Mouse (Mus musculus): ENCODE measurements around the gene Vrk2. TPM values are rescaled to one million over a fixed set of nuclear protein-coding genes. Genes with fewer than 3 reads are reported as not detected.

Gene Vrk2
- 0.80 and 1.2 TPM in 2 replicates for polyA plus RNA-seq (2012; rRNA removed)

DNA sequence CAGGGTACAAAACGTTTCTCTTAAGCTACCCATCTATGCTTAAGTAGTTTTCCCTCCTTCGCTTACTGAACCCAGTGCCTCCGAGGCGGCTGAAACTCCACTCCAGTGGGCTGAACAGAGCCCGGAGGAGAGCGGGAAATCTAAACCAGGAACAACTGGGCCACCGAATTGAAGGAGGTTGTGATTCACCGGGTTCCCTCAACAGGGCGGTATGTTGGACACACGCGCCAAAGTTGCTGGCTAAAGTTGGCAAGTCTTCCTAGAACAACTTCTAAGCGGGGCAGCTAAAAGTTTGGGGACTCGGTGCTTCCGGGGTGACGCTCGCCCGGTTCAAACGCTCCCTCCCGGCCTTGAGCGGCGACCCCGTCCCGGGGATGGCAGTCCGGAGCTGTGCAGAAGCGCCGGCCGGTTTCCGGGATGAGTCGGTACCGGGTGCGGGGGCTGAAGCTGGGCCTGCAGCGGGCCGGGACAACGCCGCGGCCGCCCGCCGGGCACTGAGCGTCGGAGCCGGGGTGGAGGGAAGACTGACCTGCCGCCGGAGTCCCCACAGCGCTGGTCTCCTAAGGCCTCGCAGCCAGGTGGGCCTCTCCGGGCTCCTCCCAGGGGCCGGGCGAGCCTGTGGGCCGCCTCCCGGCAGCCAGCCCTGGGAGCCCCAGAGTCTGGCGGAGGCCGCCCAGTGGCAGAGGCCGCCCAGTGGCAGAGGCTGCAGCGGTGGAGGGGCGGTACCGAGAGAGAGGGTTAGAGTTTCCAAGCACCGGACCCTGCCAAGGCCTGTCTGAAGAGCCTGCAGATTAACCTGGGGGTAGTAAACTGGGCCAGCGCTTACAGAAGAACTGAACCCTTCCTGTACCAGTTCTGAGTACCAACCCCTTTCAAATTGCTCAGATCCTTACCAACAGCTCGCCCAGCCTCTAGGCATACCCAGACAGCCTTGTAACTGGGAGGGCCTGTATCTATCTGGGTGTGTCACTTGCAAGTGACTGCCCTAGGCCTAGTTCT, at the start of gene Vrk2, which contains the start of gene Gm6899:
Vrk2 (minus strand) TSS at position 939 of the 999 bp plus-strand sequence.
Gm6899 (plus strand) TSS at position 181 of the 999 bp plus-strand sequence.

Other genes with a start within 250 kb of the Vrk2 start
- gene Fancl, start 207.9 kb downstream of the Vrk2 start, polyA plus RNA-seq (2012; rRNA removed) = 1.1 and 1.8 TPM in 2 replicates
- gene Gm6899, start 758 bp downstream of the Vrk2 start, polyA plus RNA-seq (2012; rRNA removed) = not detected in 2 replicates